Mouse (Mus musculus): ENCODE data around the gene Stx2. TPM values are rescaled to one million over a fixed set of nuclear protein-coding genes. Genes with fewer than 3 reads are reported as not detected.

The Stx2 gene
- polyA plus RNA-seq, 1 experiment from 2014 or later = 16.1 TPM

GRCm38 (mm10) chr5:129016370-129016769 lies 8.0 kb upstream of the Stx2 start:
- Histone ChIP-seq H3K9ac (ENCODE audit: low read depth, low read length) (no peak overlapping the region), H3K4me3 (ENCODE audit: low read length) (no peak overlapping the region), H3K36me3 (ENCODE audit: control insufficient read depth, insufficient read depth, low read length) (no peaks in the 10 kb centered on the region), H3K27me3 (replicated peaks; ENCODE audit: control insufficient read depth, insufficient read depth, low read length) (no peaks in the 10 kb centered on the region), H3K9me3 (ENCODE audit: control insufficient read depth, low read length) (no peaks in the 10 kb centered on the region), H3K27ac (ENCODE audit: low read depth, low read length) (no peak overlapping the region), H3K4me1 (ENCODE audit: control insufficient read depth, insufficient read depth, low read depth, low read length) (peaks cover 1% of the 10 kb centered on the region), H3K4me2 (ENCODE audit: low read length) (no peak overlapping the region)
- no peak for ATAC-seq
- 96% methylated on average over 3 of the region's 3 CpGs for WGBS

- Histone ChIP-seq H3K36me3 (ENCODE audit: control insufficient read depth, insufficient read depth, low read length) (no peaks in the 10 kb centered on the region), H3K4me2 (ENCODE audit: low read length) (no peak overlapping the region), H3K9ac (ENCODE audit: low read depth, low read length) (no peak overlapping the region), H3K27me3 (replicated peaks; ENCODE audit: control insufficient read depth, insufficient read depth, low read length) (no peaks in the 10 kb centered on the region), H3K27ac (ENCODE audit: low read depth, low read length) (no peak overlapping the region), H3K4me1 (ENCODE audit: control insufficient read depth, insufficient read depth, low read depth, low read length) (no peaks in the 10 kb centered on the region), H3K9me3 (ENCODE audit: control insufficient read depth, low read length) (no peaks in the 10 kb centered on the region), H3K4me3 (ENCODE audit: low read length) (no peak overlapping the region)
- no peak for ATAC-seq
- 87% methylated on average over 5 of the region's 5 CpGs for WGBS
Observed at GRCm38 (mm10) chr5:129015540-129015939, 7.2 kb upstream of the Stx2 start.

GRCm38 (mm10) chr5:129015020-129015419 lies 6.6 kb upstream of the Stx2 start:
- 81% methylated on average over 3 of the region's 3 CpGs for WGBS
- Histone ChIP-seq H3K4me3 (ENCODE audit: low read length) (no peak overlapping the region), H3K4me2 (ENCODE audit: low read length) (no peak overlapping the region), H3K27ac (ENCODE audit: low read depth, low read length) (no peak overlapping the region), H3K9me3 (ENCODE audit: control insufficient read depth, low read length) (no peaks in the 10 kb centered on the region), H3K27me3 (replicated peaks; ENCODE audit: control insufficient read depth, insufficient read depth, low read length) (no peaks in the 10 kb centered on the region), H3K9ac (ENCODE audit: low read depth, low read length) (no peak overlapping the region), H3K4me1 (ENCODE audit: control insufficient read depth, insufficient read depth, low read depth, low read length) (no peaks in the 10 kb centered on the region), H3K36me3 (ENCODE audit: control insufficient read depth, insufficient read depth, low read length) (no peaks in the 10 kb centered on the region)
- ATAC-seq = no peak

GRCm38 (mm10) chr5:129010937-129011336 lies 2.6 kb upstream of the Stx2 start:
- whole genome bisulfite sequencing = 83% methylated on average over 2 of the region's 2 CpGs
- no peak overlapping the region for H3K4me2 ChIP-seq (ENCODE audit: low read length)
- H3K27me3 ChIP-seq (replicated peaks; ENCODE audit: control insufficient read depth, insufficient read depth, low read length) = no peaks in the 10 kb centered on the region
- H3K9me3 ChIP-seq (ENCODE audit: control insufficient read depth, low read length) = no peaks in the 10 kb centered on the region
- H3K36me3 ChIP-seq (ENCODE audit: control insufficient read depth, insufficient read depth, low read length) = no peaks in the 10 kb centered on the region
- H3K27ac ChIP-seq (ENCODE audit: low read depth, low read length) = no peak overlapping the region
- ATAC-seq = no peak
- peaks cover 15% of the 10 kb centered on the region for H3K4me1 ChIP-seq (ENCODE audit: control insufficient read depth, insufficient read depth, low read depth, low read length)
- H3K9ac ChIP-seq (ENCODE audit: low read depth, low read length) = no peak overlapping the region
- no peak overlapping the region for H3K4me3 ChIP-seq (ENCODE audit: low read length)

GRCm38 (mm10) chr5:129009577-129009976 lies 1.2 kb upstream of the Stx2 start:
- Histone ChIP-seq H3K4me2 (ENCODE audit: low read length) (no peak overlapping the region), H3K27me3 (replicated peaks; ENCODE audit: control insufficient read depth, insufficient read depth, low read length) (no peaks in the 10 kb centered on the region), H3K4me1 (ENCODE audit: control insufficient read depth, insufficient read depth, low read depth, low read length) (peaks cover 15% of the 10 kb centered on the region), H3K27ac (ENCODE audit: low read depth, low read length) (no peak overlapping the region), H3K36me3 (ENCODE audit: control insufficient read depth, insufficient read depth, low read length) (no peaks in the 10 kb centered on the region; the same call in 1 of the 2 replicates), H3K9ac (ENCODE audit: low read depth, low read length) (no peak overlapping the region), H3K4me3 (ENCODE audit: low read length) (no peak overlapping the region), H3K9me3 (ENCODE audit: control insufficient read depth, low read length) (no peaks in the 10 kb centered on the region)
- WGBS = 72% methylated on average over 3 of the region's 3 CpGs
- no peak for ATAC-seq

- Histone ChIP-seq H3K9me3 (ENCODE audit: control insufficient read depth, low read length) (no peaks in the 10 kb centered on the region), H3K4me1 (ENCODE audit: control insufficient read depth, insufficient read depth, low read depth, low read length) (peaks cover 15% of the 10 kb centered on the region), H3K27me3 (replicated peaks; ENCODE audit: control insufficient read depth, insufficient read depth, low read length) (no peaks in the 10 kb centered on the region), H3K4me3 (ENCODE audit: low read length) (peak overlapping the region; percentile 68), H3K9ac (ENCODE audit: low read depth, low read length) (peak overlapping the region; percentile 82), H3K4me2 (ENCODE audit: low read length) (peak overlapping the region; percentile 87), H3K36me3 (ENCODE audit: control insufficient read depth, insufficient read depth, low read length) (no peaks in the 10 kb centered on the region; the same call in 1 of the 2 replicates), H3K27ac (ENCODE audit: low read depth, low read length) (peak overlapping the region; percentile 64)
- peak; percentile 62 for ATAC-seq
- WGBS = under 1% methylated on average over 18 of the region's 18 CpGs
Observed at GRCm38 (mm10) chr5:129008008-129008407, 366 bp downstream of the Stx2 start.

- H3K9me3 ChIP-seq (ENCODE audit: control insufficient read depth, low read length) = no peaks in the 10 kb centered on the region
- 53% methylated on average over 14 of the region's 14 CpGs for WGBS
Observed at GRCm38 (mm10) chr5:129007105-129007957, 1.0 kb downstream of the Stx2 start.

GRCm38 (mm10) chr5:129006031-129006788 lies 2.2 kb downstream of the Stx2 start:
- H3K9ac ChIP-seq (ENCODE audit: low read depth, low read length) = no peak overlapping the region
- no peak overlapping the region for H3K27ac ChIP-seq (ENCODE audit: low read depth, low read length)
- H3K4me3 ChIP-seq (ENCODE audit: low read length) = no peak overlapping the region
- H3K4me1 ChIP-seq (ENCODE audit: control insufficient read depth, insufficient read depth, low read depth, low read length) = peaks cover 15% of the 10 kb centered on the region
- H3K9me3 ChIP-seq (ENCODE audit: control insufficient read depth, low read length) = no peaks in the 10 kb centered on the region
- no peaks in the 10 kb centered on the region for H3K27me3 ChIP-seq (replicated peaks; ENCODE audit: control insufficient read depth, insufficient read depth, low read length)
- 76% methylated on average over 18 of the region's 18 CpGs for WGBS
- ATAC-seq = no peak
- H3K4me2 ChIP-seq (ENCODE audit: low read length) = peak overlapping the region; percentile 22; the same call in 1 of the 2 replicates
- H3K36me3 ChIP-seq (ENCODE audit: control insufficient read depth, insufficient read depth, low read length) = no peaks in the 10 kb centered on the region; the same call in 1 of the 2 replicates

More at GRCm38 (mm10) chr5:129007105-129007957, 1.0 kb downstream of the Stx2 start:
- ATAC-seq = no peak
- Histone ChIP-seq H3K4me1 (ENCODE audit: control insufficient read depth, insufficient read depth, low read depth, low read length) (peaks cover 15% of the 10 kb centered on the region), H3K9ac (ENCODE audit: low read depth, low read length) (peak overlapping the region; percentile 82), H3K36me3 (ENCODE audit: control insufficient read depth, insufficient read depth, low read length) (no peaks in the 10 kb centered on the region; the same call in 1 of the 2 replicates), H3K4me3 (ENCODE audit: low read length) (peak overlapping the region; percentile 68), H3K27ac (ENCODE audit: low read depth, low read length) (no peak overlapping the region; the same call in 1 of the 2 replicates), H3K27me3 (replicated peaks; ENCODE audit: control insufficient read depth, insufficient read depth, low read length) (no peaks in the 10 kb centered on the region), H3K4me2 (ENCODE audit: low read length) (peak overlapping the region; percentile 87)

GRCm38 (mm10) chr5:129005416-129005815 lies 3.0 kb downstream of the Stx2 start:
- H3K4me3 ChIP-seq (ENCODE audit: low read length) = no peak overlapping the region
- H3K9me3 ChIP-seq (ENCODE audit: control insufficient read depth, low read length) = no peaks in the 10 kb centered on the region
- ATAC-seq = no peak
- H3K27ac ChIP-seq (ENCODE audit: low read depth, low read length) = no peak overlapping the region
- H3K27me3 ChIP-seq (replicated peaks; ENCODE audit: control insufficient read depth, insufficient read depth, low read length) = no peaks in the 10 kb centered on the region
- no peak overlapping the region for H3K9ac ChIP-seq (ENCODE audit: low read depth, low read length)
- H3K4me2 ChIP-seq (ENCODE audit: low read length) = no peak overlapping the region
- WGBS = 62% methylated on average over 3 of the region's 3 CpGs
- H3K4me1 ChIP-seq (ENCODE audit: control insufficient read depth, insufficient read depth, low read depth, low read length) = peaks cover 15% of the 10 kb centered on the region
- H3K36me3 ChIP-seq (ENCODE audit: control insufficient read depth, insufficient read depth, low read length) = no peaks in the 10 kb centered on the region; the same call in 1 of the 2 replicates

Data from hindbrain, embryonic 16.5 days (tissue).